Mouse (Mus musculus) forebrain, embryonic 14.5 days (tissue): ENCODE measurements around the gene Pigb. TPM values are rescaled to one million over a fixed set of nuclear protein-coding genes. Genes with fewer than 3 reads are reported as not detected.
"Not testable (repeated sequence)": the region's sequence is repeated elsewhere in the genome, so short reads cannot be mapped to it uniquely, and the experiment has no call there.

ENCODE experiments used
- ATAC-seq: fragments of 200-750 bp; cut with Nextera tagmentation; 2 replicates; pipeline ENCODE4 v1.8.0; 2017; ENCODE audit warnings: mild to moderate bottlenecking, moderate library complexity
- DNase-seq: peaks from one replicate; pipeline ENCODE4 v3.0.0-alpha.2; 2015; ENCODE audit warnings: low spot score
- H3K27ac ChIP-seq: fragments of 300-500 bp; sonication (generic); 2 replicates; pipeline ENCODE4 v1.5.1; 2014; ENCODE audit warnings: low read depth, mild to moderate bottlenecking, control low read depth, low read length, moderate library complexity
- H3K27me3 ChIP-seq: fragments of 300-500 bp; sonication (generic); replicated peaks from 2 replicates; pipeline ENCODE4 v1.6.1; 2014; ENCODE audit warnings: low read length, control low read depth, mixed read lengths; ENCODE audit not compliant: control insufficient read depth, insufficient read depth
- H3K36me3 ChIP-seq: fragments of 300-500 bp; sonication (generic); 2 replicates; pipeline ENCODE4 v1.6.1; 2014; ENCODE audit warnings: low read length, control low read depth; ENCODE audit not compliant: control insufficient read depth, insufficient read depth
- H3K4me1 ChIP-seq: fragments of 300-500 bp; sonication (generic); 2 replicates; pipeline ENCODE4 v1.6.1; 2014; ENCODE audit warnings: antibody characterized with exemption, low read length, control low read depth; ENCODE audit not compliant: control insufficient read depth, insufficient read depth
- H3K4me2 ChIP-seq: fragments of 300-500 bp; sonication (generic); 2 replicates; pipeline ENCODE4 v1.6.1; 2014; ENCODE audit warnings: mild to moderate bottlenecking, control low read depth, low read length
- H3K4me3 ChIP-seq: fragments of 300-500 bp; sonication (generic); 2 replicates; pipeline ENCODE4 v1.5.1; 2014; ENCODE audit warnings: low read depth, low read length, control low read depth
- H3K9ac ChIP-seq: fragments of 300-500 bp; sonication (generic); 2 replicates; pipeline ENCODE4 v1.6.1; 2014; ENCODE audit warnings: mild to moderate bottlenecking, low read length, control low read depth, moderate library complexity
- H3K9me3 ChIP-seq: fragments of 300-500 bp; sonication (generic); replicated peaks from 2 replicates; pipeline ENCODE4 v1.6.1; 2016; ENCODE audit warnings: low read length, control low read depth, mixed read lengths; ENCODE audit not compliant: control insufficient read depth
- WGBS: fragments of 180-500 bp; shearing (Covaris S2); extraction: QIAGEN DNeasy Blood & Tissue Kit; methylation state at CpG from one replicate; pipeline ENCODE4 v1.1.7; 2014; 5-methylcytosine and 5-hydroxymethylcytosine counted together
- polyA plus RNA-seq: library from polyadenylated mRNA; unstranded; fragments of >200 nt; fragmentation: Nextera tagmentation; extraction: Ambion mirVana; gene quantifications from 2 replicates; pipeline ENCODE4 v1.2.1, GENCODE M21; 2014

The Pigb gene
- 11.1 and 12.7 TPM in 2 replicates for polyA plus RNA-seq

DNA sequence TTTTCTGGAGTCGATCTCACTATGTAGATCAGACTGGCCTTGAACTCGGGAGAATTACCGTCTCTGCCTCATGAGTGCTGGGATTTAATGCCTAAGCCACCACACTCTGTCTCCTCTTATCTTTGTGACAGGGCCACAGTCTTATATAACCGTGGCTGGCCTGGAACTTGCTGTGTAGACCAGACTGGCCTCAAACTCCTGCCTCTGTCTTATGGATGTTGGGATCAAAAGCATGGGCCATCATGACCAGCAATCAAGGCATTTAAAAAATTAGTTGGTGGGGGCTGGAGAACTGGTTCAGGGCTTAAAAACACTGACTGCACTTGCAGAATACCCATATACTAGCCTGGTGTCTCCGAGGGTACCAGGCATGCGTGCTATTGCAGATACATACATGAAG lies at the start of gene Pigb:
TSS of gene Pigb (minus strand) at position 299 of the 400 bp plus-strand sequence.
- peak within 1 kb of the TSS; percentile 52 for H3K4me3 ChIP-seq
- no peak for DNase-seq
- H3K27me3 ChIP-seq = no peaks in the 10 kb centered on the region
- peaks cover 18% of the 10 kb centered on the region for H3K4me1 ChIP-seq
- H3K9ac ChIP-seq = peak within 1 kb of the TSS; percentile 84
- no peaks in the 10 kb centered on the region for H3K36me3 ChIP-seq
- no peak for ATAC-seq
- peak within 1 kb of the TSS; percentile 83 for H3K4me2 ChIP-seq
- H3K9me3 ChIP-seq = no peaks in the 10 kb centered on the region
- WGBS = 32% methylated on average over 6 of the region's 6 CpGs
- peak within 1 kb of the TSS; percentile 82 for H3K27ac ChIP-seq

DNA sequence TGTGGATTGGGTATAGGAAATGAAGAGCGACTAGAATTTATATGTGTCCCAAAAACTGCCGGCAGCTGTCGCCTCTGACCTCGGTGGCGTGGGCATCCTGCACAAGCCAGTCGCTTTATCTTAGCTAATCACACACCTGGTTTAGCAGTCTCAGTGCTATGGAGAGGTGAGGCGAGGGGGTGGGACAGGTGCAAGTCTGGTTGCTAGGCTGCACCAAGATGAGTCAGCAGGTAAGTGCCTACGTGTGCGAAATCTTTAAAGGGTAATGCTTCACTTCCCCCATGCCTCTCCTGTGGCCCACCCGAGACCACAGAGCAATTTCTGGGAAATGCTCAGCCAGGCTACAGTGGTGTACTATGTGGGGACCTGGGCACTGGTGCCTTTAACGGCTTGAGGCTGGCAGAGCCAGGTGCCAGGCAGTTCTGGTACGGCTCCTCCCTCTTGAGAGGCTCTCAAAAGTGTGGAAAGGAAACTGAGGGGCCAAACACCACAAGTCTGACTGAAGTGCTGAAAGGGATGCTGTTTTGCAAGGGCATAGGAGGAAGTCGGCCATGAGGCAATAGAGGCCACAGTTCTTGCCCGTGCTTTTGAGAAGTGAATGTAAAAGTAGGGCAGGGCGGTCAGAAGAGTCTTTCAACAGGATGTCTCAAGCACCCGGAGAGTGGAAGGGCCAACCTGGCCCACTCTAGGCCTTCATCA lies 49.2 kb upstream of the Pigb start:
- no peaks in the 10 kb centered on the region for H3K27me3 ChIP-seq
- H3K36me3 ChIP-seq = no peaks in the 10 kb centered on the region

DNA sequence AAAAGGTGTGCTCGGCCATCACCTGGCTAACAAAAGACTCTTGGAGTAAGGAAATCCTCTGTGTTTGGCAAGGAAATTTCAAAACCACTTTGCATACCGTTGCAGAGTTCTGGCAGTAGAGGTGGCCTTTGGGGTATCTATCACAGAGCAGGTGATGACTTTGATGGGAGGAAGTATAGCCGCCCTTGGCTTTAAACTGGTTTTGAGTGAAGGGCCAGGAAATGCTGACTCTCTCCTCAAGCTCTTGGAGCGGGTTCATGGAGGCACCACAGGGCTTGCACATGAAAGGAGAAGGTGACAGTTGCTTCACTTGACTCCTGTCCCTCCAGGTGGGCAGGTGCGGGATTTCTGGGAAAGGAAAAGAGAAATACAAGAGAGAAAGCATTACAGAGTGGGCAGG lies 47.4 kb upstream of the Pigb start:
- Histone ChIP-seq H3K9ac (no peak overlapping the region), H3K36me3 (no peaks in the 10 kb centered on the region), H3K9me3 (no peaks in the 10 kb centered on the region), H3K4me2 (no peak overlapping the region), H3K27ac (no peak overlapping the region), H3K4me3 (no peak overlapping the region), H3K27me3 (no peaks in the 10 kb centered on the region), H3K4me1 (no peaks in the 10 kb centered on the region)
- no peak for DNase-seq
- 75% methylated on average over 5 of the region's 5 CpGs for WGBS
- ATAC-seq = no peak

More for the DNA sequence above, 49.2 kb upstream of the Pigb start:
- Histone ChIP-seq H3K4me1 (no peaks in the 10 kb centered on the region), H3K27ac (no peak overlapping the region), H3K4me3 (no peak overlapping the region), H3K9ac (no peak overlapping the region), H3K9me3 (no peaks in the 10 kb centered on the region), H3K4me2 (no peak overlapping the region)
- 82% methylated on average over 16 of the region's 16 CpGs for WGBS
- DNase-seq = no peak
- no peak for ATAC-seq

DNA sequence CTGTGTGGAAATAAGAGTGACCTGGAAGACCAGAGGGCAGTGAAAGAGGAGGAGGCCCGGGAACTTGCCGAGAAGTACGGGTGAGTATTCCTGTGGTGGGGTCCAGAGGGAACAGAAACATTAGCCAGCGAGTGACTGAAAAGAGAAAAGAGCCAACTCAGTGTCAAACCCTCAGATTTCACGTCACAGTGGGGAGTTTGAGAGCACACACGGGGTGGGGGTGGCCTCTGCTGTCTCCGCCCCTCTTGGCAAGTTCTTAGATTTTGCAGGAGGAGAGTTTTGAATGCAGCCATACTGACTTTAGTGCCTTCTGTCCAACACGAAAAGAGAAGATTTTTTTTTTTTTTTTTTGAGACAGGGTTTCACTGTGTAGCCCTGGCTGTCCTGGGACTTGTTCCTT lies 46.9 kb upstream of the Pigb start:
- no peak overlapping the region for H3K9ac ChIP-seq
- no peaks in the 10 kb centered on the region for H3K36me3 ChIP-seq
- DNase-seq (no peak), ATAC-seq (no peak)
- no peak overlapping the region for H3K27ac ChIP-seq
- H3K4me1 ChIP-seq = no peaks in the 10 kb centered on the region
- no peak overlapping the region for H3K4me3 ChIP-seq
- WGBS = 58% methylated on average over 8 of the region's 8 CpGs
- H3K9me3 ChIP-seq = no peaks in the 10 kb centered on the region
- H3K4me2 ChIP-seq = no peak overlapping the region
- H3K27me3 ChIP-seq = no peaks in the 10 kb centered on the region

DNA sequence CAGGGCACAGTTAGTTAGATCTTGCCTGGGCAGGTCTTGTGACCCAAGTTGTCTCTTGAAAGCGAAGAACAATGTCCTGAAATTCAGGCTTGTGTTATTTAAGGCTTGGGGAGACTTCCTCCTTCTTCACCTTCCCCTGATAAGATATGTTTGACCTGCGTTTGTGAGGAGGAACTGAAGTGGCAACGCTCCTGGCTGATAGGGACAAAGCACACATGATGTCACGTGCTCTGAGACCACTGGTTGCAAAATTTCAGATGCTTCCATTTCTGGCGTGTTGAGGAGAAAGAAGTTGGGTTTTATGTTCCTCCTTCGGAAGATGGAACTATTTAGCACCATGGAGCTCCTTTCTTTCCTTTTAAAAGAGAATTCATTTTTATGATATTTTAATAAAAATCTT lies 45.7 kb upstream of the Pigb start:
- no peaks in the 10 kb centered on the region for H3K27me3 ChIP-seq
- DNase-seq = no peak

DNA sequence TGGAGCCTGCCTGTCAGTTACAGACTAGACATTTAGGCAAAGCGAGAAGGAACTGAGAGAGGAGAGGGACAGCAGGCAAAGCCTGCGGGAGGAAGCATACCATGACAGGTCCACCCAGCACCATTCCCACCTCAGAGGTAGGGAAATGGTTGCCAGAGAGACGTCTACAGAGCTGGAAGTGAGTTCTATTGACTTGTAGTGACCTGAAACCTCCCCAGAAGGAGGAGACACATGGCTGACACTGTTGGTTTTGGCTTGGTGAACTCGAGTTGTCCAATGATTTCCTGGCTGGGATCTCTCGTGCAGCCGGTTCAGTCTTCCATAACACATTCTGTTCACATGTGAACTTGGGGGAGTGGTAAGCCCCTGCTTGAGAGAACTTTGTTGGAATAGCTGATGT lies 43.8 kb upstream of the Pigb start:
- no peak overlapping the region for H3K4me2 ChIP-seq
- H3K4me1 ChIP-seq = no peaks in the 10 kb centered on the region
- H3K27me3 ChIP-seq = no peaks in the 10 kb centered on the region
- no peak overlapping the region for H3K4me3 ChIP-seq
- 77% methylated on average over 6 of the region's 6 CpGs for WGBS
- no peaks in the 10 kb centered on the region for H3K9me3 ChIP-seq
- ATAC-seq = no peak
- H3K36me3 ChIP-seq = no peaks in the 10 kb centered on the region
- no peak overlapping the region for H3K9ac ChIP-seq
- no peak for DNase-seq
- H3K27ac ChIP-seq = no peak overlapping the region

More for the DNA sequence above, 45.7 kb upstream of the Pigb start:
- Histone ChIP-seq H3K36me3 (no peaks in the 10 kb centered on the region), H3K4me1 (no peaks in the 10 kb centered on the region), H3K9ac (no peak overlapping the region), H3K4me3 (no peak overlapping the region), H3K9me3 (no peaks in the 10 kb centered on the region), H3K27ac (no peak overlapping the region), H3K4me2 (no peak overlapping the region)
- WGBS = 91% methylated on average over 6 of the region's 6 CpGs
- no peak for ATAC-seq

DNA sequence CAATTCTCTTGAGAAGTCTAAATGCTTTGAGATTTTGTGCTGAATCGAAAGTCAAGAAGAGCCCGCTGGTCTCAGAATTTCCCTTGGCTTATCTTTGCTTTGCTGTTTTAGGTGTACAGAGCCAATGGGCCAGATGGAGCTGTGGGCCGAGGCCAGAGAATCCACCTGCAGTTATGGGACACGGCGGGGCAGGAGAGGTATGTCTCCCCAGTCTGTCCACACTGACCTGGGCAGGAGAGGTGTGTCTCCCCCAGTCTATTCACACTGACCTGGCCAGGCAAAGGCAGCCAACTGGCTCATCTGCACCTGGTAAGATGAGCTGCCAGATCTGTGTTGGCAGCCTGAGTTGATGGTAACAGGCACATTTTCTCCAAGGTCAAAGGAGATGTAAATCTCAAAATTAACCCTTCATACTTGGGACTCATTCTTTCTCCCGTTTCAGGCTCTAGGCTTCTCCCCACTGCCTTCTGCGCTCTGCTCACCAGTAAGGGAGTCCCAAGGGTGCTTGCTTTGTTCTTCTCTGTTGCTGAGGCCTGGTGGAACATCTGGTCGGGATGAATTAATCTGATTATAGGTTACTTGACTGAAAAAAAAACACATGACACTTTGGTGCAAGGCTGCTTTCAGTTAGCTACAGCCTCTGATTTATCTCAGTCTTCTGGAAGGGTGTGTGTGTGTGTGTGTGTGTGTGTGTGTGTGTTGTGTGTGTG lies 42.3 kb upstream of the Pigb start:
- 86% methylated on average over 8 of the region's 8 CpGs for WGBS
- Histone ChIP-seq H3K4me2 (no peak overlapping the region), H3K27me3 (no peaks in the 10 kb centered on the region), H3K27ac (no peak overlapping the region), H3K9me3 (no peaks in the 10 kb centered on the region), H3K9ac (no peak overlapping the region), H3K4me3 (no peak overlapping the region), H3K4me1 (no peaks in the 10 kb centered on the region), H3K36me3 (no peaks in the 10 kb centered on the region)
- DNase-seq (no peak), ATAC-seq (no peak)

DNA sequence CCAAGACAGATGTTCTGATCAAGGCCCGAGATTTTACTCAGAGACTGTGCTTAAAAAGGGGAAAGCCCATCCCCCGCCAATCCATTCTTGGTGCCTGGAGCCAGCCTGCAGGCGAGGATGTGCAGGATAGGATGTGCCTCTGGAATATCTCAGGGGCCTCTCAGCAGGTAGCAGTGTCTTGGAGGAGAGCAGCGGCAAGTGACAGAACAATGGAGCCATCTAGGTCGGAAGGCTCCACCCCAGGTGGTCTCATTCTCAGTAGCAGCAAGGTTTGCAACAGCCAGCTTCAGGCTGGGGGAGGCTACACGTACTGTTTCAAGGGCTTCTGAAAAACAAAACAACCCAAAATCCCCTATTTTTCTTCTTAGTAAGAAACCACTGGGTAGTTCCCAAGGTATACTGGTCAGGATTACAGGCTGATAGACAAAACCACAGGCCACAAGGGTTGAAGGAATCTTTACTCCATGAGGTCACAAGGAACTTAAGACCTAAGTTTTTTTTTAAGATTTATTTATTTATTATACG lies 39.7 kb upstream of the Pigb start:
- no peak for DNase-seq

DNA sequence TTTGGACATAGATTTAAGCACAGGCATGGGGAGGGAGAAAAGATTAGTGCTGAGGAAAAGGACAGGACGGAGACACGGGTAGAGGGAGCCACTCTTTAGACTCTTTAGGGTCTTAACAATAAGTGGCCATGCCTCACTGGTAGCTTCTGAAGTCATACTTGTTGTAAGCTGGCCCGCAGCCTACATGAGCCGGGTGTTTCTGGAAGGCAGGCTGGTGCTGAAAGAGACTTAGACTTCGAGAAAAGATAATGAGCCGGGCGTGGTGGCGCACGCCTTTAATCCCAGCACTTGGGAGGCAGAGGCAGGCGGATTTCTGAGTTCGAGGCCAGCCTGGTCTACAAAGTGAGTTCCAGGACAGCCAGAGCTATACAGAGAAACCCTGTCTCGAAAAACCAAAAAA lies 39.2 kb upstream of the Pigb start:
- not testable (repeated sequence) for H3K36me3 ChIP-seq, H3K27me3 ChIP-seq, H3K9ac ChIP-seq, H3K27ac ChIP-seq, H3K4me2 ChIP-seq, H3K4me1 ChIP-seq, H3K4me3 ChIP-seq, ATAC-seq, DNase-seq, H3K9me3 ChIP-seq
- WGBS = 83% methylated on average over 11 of the region's 12 CpGs

More for the DNA sequence above, 39.7 kb upstream of the Pigb start:
- no peaks in the 10 kb centered on the region for H3K9me3 ChIP-seq
- 38% methylated on average over 7 of the region's 7 CpGs for WGBS
- H3K27ac ChIP-seq = no peak overlapping the region
- ATAC-seq = no peak
- no peaks in the 10 kb centered on the region for H3K36me3 ChIP-seq
- no peak overlapping the region for H3K4me2 ChIP-seq
- H3K4me1 ChIP-seq = no peaks in the 10 kb centered on the region
- H3K4me3 ChIP-seq = no peak overlapping the region
- H3K27me3 ChIP-seq = no peaks in the 10 kb centered on the region
- no peak overlapping the region for H3K9ac ChIP-seq
